Mouse (Mus musculus): ENCODE data around the gene Lrpprc.

GRCm38 (mm10) chr17:84667848-84668247 is 122.7 kb downstream of the Lrpprc start:
- no peak for TF ChIP-seq TAL1 (conservative IDR thresholded peaks at IDR 0.05; ENCODE audit: low read depth, low read length)
- no peak for TF ChIP-seq POLR2AphosphoS5 (IDR thresholded peaks at IDR 0.05; ENCODE audit: insufficient replicate concordance, low read depth, low read length)
- TF ChIP-seq CTCF (IDR thresholded peaks at IDR 0.05; ENCODE audit: low read depth, low read length), result no peak
